Mouse (Mus musculus): ENCODE measurements around the gene Wbp11. TPM values are rescaled to one million over a fixed set of nuclear protein-coding genes. Genes with fewer than 3 reads are reported as not detected.
A peak's percentile ranks its signal among the peaks of the same experiment; 100 is the strongest.
"Not testable (repeated sequence)": the region's sequence is repeated elsewhere in the genome, so short reads cannot be mapped to it uniquely, and the experiment has no call there.

The Wbp11 gene
- polyA plus RNA-seq, 1 experiment from 2014 or later, result 70.6 TPM

GRCm38 (mm10) chr6:136803093-136803738 is 24.8 kb downstream of the Wbp11 start:
- Histone ChIP-seq H3K27me3 (replicated peaks) (no peaks in the 10 kb centered on the region), H3K9me3 (no peaks in the 10 kb centered on the region), H3K4me1 (peaks cover 25% of the 10 kb centered on the region), H3K27ac (replicated peaks) (peak overlapping the region; percentile 100), H3K4me3 (peak overlapping the region; percentile 84), H3K4me2 (peak overlapping the region; percentile 92), H3K9ac (peak overlapping the region; percentile 99), H3K36me3 (no peaks in the 10 kb centered on the region)
- no peak for ATAC-seq (ENCODE audit: extremely low read depth, insufficient number of reproducible peaks, low FRiP score, low TSS enrichment)
- WGBS, result 9% methylated on average over 12 of the region's 12 CpGs

DNA sequence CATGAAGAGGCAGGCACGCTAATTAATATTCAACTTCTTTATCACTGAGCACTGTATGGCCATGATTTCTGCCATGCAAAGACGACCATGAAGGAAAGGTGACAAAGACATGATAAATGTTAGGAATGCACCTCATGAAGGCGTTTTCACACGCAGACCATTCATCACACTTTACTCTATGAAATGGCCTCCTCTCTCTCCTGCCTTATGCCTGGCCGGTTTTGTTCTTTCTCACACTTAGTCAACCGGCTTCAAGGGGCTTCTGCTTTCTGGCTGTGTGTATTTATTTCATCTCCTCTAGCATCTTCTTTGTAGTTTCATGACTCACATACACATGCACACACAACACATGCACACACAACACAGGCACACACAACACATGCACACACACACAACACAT is 26.8 kb downstream of the Wbp11 start:
- H3K4me1 ChIP-seq, result peaks cover 18% of the 10 kb centered on the region
- ATAC-seq (ENCODE audit: extremely low read depth, insufficient number of reproducible peaks, low FRiP score, low TSS enrichment), result no peak
- no peaks in the 10 kb centered on the region for H3K9me3 ChIP-seq
- H3K36me3 ChIP-seq, result no peaks in the 10 kb centered on the region
- H3K4me3 ChIP-seq, result no peak overlapping the region
- no peaks in the 10 kb centered on the region for H3K27me3 ChIP-seq (replicated peaks)
- 72% methylated on average over 6 of the region's 6 CpGs for WGBS
- no peak overlapping the region for H3K27ac ChIP-seq (replicated peaks)
- no peak overlapping the region for H3K9ac ChIP-seq
- no peak overlapping the region for H3K4me2 ChIP-seq

GRCm38 (mm10) chr6:136800710-136801109 is 27.3 kb downstream of the Wbp11 start:
- Histone ChIP-seq H3K27ac (replicated peaks) (no peak overlapping the region), H3K9me3 (no peaks in the 10 kb centered on the region), H3K4me1 (peaks cover 18% of the 10 kb centered on the region), H3K4me2 (no peak overlapping the region), H3K27me3 (replicated peaks) (no peaks in the 10 kb centered on the region), H3K36me3 (no peaks in the 10 kb centered on the region), H3K4me3 (no peak overlapping the region), H3K9ac (no peak overlapping the region)
- ATAC-seq (ENCODE audit: extremely low read depth, insufficient number of reproducible peaks, low FRiP score, low TSS enrichment), result no peak
- WGBS, result 85% methylated on average over 8 of the region's 8 CpGs

DNA sequence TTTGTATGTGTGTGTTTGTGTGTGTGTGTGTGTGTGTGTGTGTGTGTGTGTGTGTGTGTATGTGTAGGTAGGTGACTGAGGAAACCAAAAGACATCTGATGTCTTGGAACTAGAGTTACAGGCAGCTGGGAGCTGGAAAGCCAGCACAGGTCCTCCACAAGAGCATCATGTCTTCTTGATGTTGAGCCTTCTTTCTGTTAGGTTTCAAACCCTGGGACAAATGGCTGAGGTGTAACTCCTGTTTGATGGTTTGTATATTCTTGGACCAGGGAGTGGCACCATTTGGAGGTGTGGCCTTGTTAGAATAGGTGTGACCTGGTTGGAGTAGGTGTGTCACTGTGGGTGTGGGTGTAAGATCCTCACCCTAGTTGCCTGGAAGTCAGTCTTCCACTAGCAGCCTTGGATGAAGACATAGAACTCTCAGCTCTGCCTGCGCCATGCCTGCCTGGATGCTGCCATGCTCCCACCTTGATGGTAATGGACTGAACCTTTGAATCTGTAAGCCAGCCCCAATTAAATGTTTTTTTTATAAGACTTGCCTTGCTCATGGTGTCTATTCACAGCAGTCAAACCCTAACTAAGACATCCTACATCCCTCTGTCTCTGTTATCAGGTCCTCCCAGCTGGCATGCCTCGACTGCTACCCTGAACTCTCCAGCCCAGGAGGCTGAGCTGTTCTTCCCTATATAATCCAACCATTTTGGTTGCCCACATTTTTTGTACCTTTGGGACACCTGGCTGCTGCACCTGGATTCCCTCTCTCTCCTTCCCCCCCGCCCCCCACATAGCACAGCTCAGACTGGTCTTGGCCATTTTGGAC is 29.9 kb downstream of the Wbp11 start:
- H3K27ac ChIP-seq (replicated peaks); H3K9me3 ChIP-seq; H3K27me3 ChIP-seq (replicated peaks); ATAC-seq (ENCODE audit: extremely low read depth, insufficient number of reproducible peaks, low FRiP score, low TSS enrichment); H3K4me3 ChIP-seq; H3K4me2 ChIP-seq; H3K9ac ChIP-seq; H3K36me3 ChIP-seq: not testable (repeated sequence)
- 66% methylated on average over 3 of the region's 3 CpGs for WGBS
- H3K4me1 ChIP-seq, result peaks cover 13% of the 10 kb centered on the region

- Histone ChIP-seq H3K27me3 (replicated peaks) (no peaks in the 10 kb centered on the region; the same call in 1 of the 2 replicates), H3K36me3 (no peaks in the 10 kb centered on the region), H3K27ac (replicated peaks) (no peak overlapping the region), H3K4me2 (no peak overlapping the region), H3K9ac (no peak overlapping the region), H3K4me3 (no peak overlapping the region), H3K9me3 (no peaks in the 10 kb centered on the region), H3K4me1 (peaks cover 12% of the 10 kb centered on the region)
- no peak for ATAC-seq (ENCODE audit: extremely low read depth, insufficient number of reproducible peaks, low FRiP score, low TSS enrichment)
- 61% methylated on average over 6 of the region's 6 CpGs for WGBS
These were observed 32.2 kb downstream of the Wbp11 start for GRCm38 (mm10) chr6:136795850-136796249.

- 47% methylated on average over 1 of the region's 1 CpGs for WGBS
- no peak overlapping the region for H3K27ac ChIP-seq (replicated peaks)
- H3K4me2 ChIP-seq, result no peak overlapping the region
- no peaks in the 10 kb centered on the region for H3K9me3 ChIP-seq
- no peaks in the 10 kb centered on the region; the same call in 1 of the 2 replicates for H3K27me3 ChIP-seq (replicated peaks)
- peaks cover 12% of the 10 kb centered on the region for H3K4me1 ChIP-seq
- H3K4me3 ChIP-seq, result no peak overlapping the region
- no peak overlapping the region for H3K9ac ChIP-seq
- ATAC-seq (ENCODE audit: extremely low read depth, insufficient number of reproducible peaks, low FRiP score, low TSS enrichment), result no peak
- no peaks in the 10 kb centered on the region for H3K36me3 ChIP-seq
These were observed 32.9 kb downstream of the Wbp11 start for GRCm38 (mm10) chr6:136795110-136795509.

DNA sequence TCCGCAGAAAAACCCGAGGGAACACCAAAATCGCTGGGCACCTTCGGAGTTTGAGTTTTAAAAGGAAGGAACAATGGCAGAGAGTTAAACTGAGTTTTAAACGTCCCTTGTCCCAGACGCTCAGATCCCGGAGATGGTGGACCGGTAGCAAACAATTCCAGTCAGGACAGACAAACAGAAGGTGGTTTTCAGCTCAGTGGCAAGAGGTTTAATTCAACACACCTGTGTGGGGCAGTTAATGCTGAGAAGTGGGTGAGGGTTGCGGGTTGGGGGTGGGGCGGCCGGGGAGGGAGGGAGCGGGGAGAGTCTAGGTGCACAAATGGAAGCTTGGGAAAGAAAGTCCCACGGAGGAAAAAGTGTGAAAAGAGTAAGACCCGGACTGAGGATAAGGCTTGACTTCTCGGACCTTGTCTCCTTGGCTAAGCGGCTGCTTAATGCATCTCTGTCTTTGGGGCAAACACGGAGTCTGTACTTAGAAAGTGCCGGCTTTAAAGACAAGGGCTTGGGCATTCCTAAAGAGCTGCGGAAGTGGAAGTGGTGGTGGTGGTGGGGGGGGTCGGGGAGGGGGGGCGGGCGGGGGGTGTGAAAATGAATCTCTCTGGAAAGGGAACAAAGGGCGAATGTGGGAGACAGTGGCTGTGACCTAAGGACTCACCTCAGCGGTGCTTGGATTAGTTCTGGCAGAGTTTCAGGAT is 34.1 kb downstream of the Wbp11 start:
- Histone ChIP-seq H3K9ac (peak overlapping the region; percentile 79), H3K9me3 (no peaks in the 10 kb centered on the region), H3K4me1 (peaks cover 12% of the 10 kb centered on the region), H3K27ac (replicated peaks) (no peak overlapping the region), H3K27me3 (replicated peaks) (no peaks in the 10 kb centered on the region; the same call in 1 of the 2 replicates), H3K4me2 (peak overlapping the region; percentile 90), H3K4me3 (peak overlapping the region; percentile 57), H3K36me3 (no peaks in the 10 kb centered on the region)
- no peak for ATAC-seq (ENCODE audit: extremely low read depth, insufficient number of reproducible peaks, low FRiP score, low TSS enrichment)
- under 1% methylated on average over 22 of the region's 24 CpGs for WGBS

- ATAC-seq (ENCODE audit: extremely low read depth, insufficient number of reproducible peaks, low FRiP score, low TSS enrichment), result no peak
- H3K27ac ChIP-seq (replicated peaks), result no peak overlapping the region
- 24% methylated on average over 16 of the region's 16 CpGs for WGBS
- H3K36me3 ChIP-seq, result no peaks in the 10 kb centered on the region
- no peaks in the 10 kb centered on the region for H3K9me3 ChIP-seq
- H3K9ac ChIP-seq, result peak overlapping the region; percentile 79
- peak overlapping the region; percentile 57 for H3K4me3 ChIP-seq
- no peaks in the 10 kb centered on the region; the same call in 1 of the 2 replicates for H3K27me3 ChIP-seq (replicated peaks)
- H3K4me1 ChIP-seq, result peaks cover 12% of the 10 kb centered on the region
- peak overlapping the region; percentile 90 for H3K4me2 ChIP-seq
These were observed 34.9 kb downstream of the Wbp11 start for GRCm38 (mm10) chr6:136792884-136793758.

DNA sequence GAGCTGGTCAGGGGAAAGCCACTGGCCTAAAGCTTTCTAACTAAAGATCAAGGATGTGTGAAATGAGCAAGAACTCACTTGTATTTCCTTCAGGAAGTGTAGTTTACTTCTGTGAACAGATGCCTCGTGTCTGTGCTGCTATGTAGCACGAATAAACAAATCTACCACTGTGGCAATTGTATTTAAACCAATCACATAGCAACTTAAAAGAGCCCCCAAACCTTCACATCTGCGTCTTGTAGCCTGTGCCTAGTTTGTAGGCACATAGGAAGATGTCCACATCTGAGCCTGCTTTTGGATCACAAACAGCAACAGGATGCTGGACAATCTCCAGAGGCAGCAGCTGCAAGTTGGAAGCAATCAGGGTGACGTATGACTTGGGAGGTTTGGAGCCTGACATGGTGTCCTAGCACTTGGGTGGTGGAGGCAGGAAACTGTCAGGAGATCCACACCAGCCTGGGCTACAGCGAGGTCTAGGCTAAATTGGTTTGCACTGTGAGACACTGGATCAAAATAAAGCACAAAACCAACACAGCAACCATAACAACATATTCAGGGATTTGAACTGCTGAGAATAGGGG is 38.6 kb downstream of the Wbp11 start:
- peaks cover 12% of the 10 kb centered on the region for H3K4me1 ChIP-seq
- 0 out of 2 replicates have a peak overlapping the region, but pooled peaks have one; percentile 16 for H3K27ac ChIP-seq (replicated peaks)
- no peak overlapping the region for H3K4me2 ChIP-seq
- no peaks in the 10 kb centered on the region; the same call in 1 of the 2 replicates for H3K27me3 ChIP-seq (replicated peaks)
- H3K36me3 ChIP-seq, result no peaks in the 10 kb centered on the region
- H3K9me3 ChIP-seq, result no peaks in the 10 kb centered on the region
- ATAC-seq (ENCODE audit: extremely low read depth, insufficient number of reproducible peaks, low FRiP score, low TSS enrichment), result peak; percentile 33; the same call in 1 of the 2 replicates
- no peak overlapping the region for H3K4me3 ChIP-seq
- H3K9ac ChIP-seq, result no peak overlapping the region
- WGBS, result 43% methylated on average over 5 of the region's 5 CpGs

- ATAC-seq (ENCODE audit: extremely low read depth, insufficient number of reproducible peaks, low FRiP score, low TSS enrichment), result no peak
These were observed 45.3 kb downstream of the Wbp11 start for GRCm38 (mm10) chr6:136782761-136783160.

More at GRCm38 (mm10) chr6:136782761-136783160, 45.3 kb downstream of the Wbp11 start:
- H3K4me1 ChIP-seq, result no peaks in the 10 kb centered on the region
- WGBS, result 83% methylated on average over 9 of the region's 9 CpGs
- H3K9ac ChIP-seq, result no peak overlapping the region
- no peak overlapping the region for H3K4me3 ChIP-seq
- no peak overlapping the region for H3K27ac ChIP-seq (replicated peaks)
- H3K27me3 ChIP-seq (replicated peaks), result no peaks in the 10 kb centered on the region
- no peak overlapping the region for H3K4me2 ChIP-seq
- H3K36me3 ChIP-seq, result no peaks in the 10 kb centered on the region
- no peaks in the 10 kb centered on the region for H3K9me3 ChIP-seq

Data from heart, embryonic 13.5 days (tissue).